Mouse (Mus musculus) C2C12 (cell line): ENCODE measurements around the gene Dlgap1.

Experiments used
- CTCF ChIP-seq: IDR thresholded peaks from one replicate; pipeline ENCODE4 v1.5.1; 2011; ENCODE audit not compliant: control insufficient read depth, insufficient read depth, insufficient read length
- MYOG ChIP-seq: IDR thresholded peaks from one replicate; pipeline ENCODE4 v1.6.1; 2011; ENCODE audit not compliant: control insufficient read depth, insufficient read length; ENCODE audit errors: extremely low read depth
- USF1 ChIP-seq: IDR thresholded peaks from one replicate; pipeline ENCODE4 v1.6.1; 2011; ENCODE audit warnings: low read depth, mild to moderate bottlenecking, control low read depth, moderate library complexity

GRCm38 (mm10) chr17:70808837-70809236 lies 840.0 kb downstream of the Dlgap1 start:
- no peak for TF ChIP-seq CTCF
- no peak for TF ChIP-seq USF1
- no peak for TF ChIP-seq MYOG
